Mouse (Mus musculus) heart, embryonic 16.5 days (tissue): Measurements from ENCODE around the gene Hist1h3b. TPM values are rescaled to one million over a fixed set of nuclear protein-coding genes. Genes with fewer than 3 reads are reported as not detected.
A peak's percentile ranks its signal among the peaks of the same experiment; 100 is the strongest.
"Not testable (repeated sequence)": the region's sequence is repeated elsewhere in the genome, so short reads cannot be mapped to it uniquely, and the experiment has no call there.

Source experiments
- ATAC-seq: fragments of 200-750 bp; cut with Nextera tagmentation; replicated peaks from 2 replicates; pipeline ENCODE4 v1.8.0; 2017; ENCODE audit warnings: moderate number of reproducible peaks; ENCODE audit not compliant: insufficient read depth, low FRiP score; ENCODE audit errors: extremely low read depth
- H3K27ac ChIP-seq: fragments of 300-500 bp; sonication (generic); 2 replicates; pipeline ENCODE4 v1.5.1; 2014; ENCODE audit warnings: mild to moderate bottlenecking, low read length, control low read depth, moderate library complexity
- H3K27me3 ChIP-seq: fragments of 300-500 bp; sonication (generic); 2 replicates; pipeline ENCODE4 v1.6.1; 2014; ENCODE audit warnings: low read length, mixed read lengths; ENCODE audit not compliant: control insufficient read depth, insufficient read depth
- H3K36me3 ChIP-seq: fragments of 300-500 bp; sonication (generic); 2 replicates; pipeline ENCODE4 v1.6.1; 2014; ENCODE audit not compliant: control insufficient read depth, insufficient read depth
- H3K4me1 ChIP-seq: fragments of 300-500 bp; sonication (generic); 2 replicates; pipeline ENCODE4 v1.6.1; 2014; ENCODE audit warnings: low read length, mixed read lengths; ENCODE audit not compliant: control insufficient read depth, insufficient read depth
- H3K4me2 ChIP-seq: fragments of 300-500 bp; sonication (generic); 2 replicates; pipeline ENCODE4 v1.6.1; 2014; ENCODE audit warnings: low read depth, mild to moderate bottlenecking, control low read depth, low read length
- H3K4me3 ChIP-seq: fragments of 300-500 bp; sonication (generic); 2 replicates; pipeline ENCODE4 v1.5.1; 2014; ENCODE audit warnings: mild to moderate bottlenecking, control low read depth, low read length
- H3K9ac ChIP-seq: fragments of 300-500 bp; sonication (generic); 2 replicates; pipeline ENCODE4 v1.6.1; 2014; ENCODE audit warnings: low read length, control low read depth
- H3K9me3 ChIP-seq: fragments of 300-500 bp; sonication (generic); replicated peaks from 2 replicates; pipeline ENCODE4 v1.6.1; 2016; ENCODE audit warnings: low read length; ENCODE audit not compliant: control insufficient read depth
- WGBS: fragments of 180-500 bp; shearing (Covaris S2); extraction: QIAGEN DNeasy Blood & Tissue Kit; methylation state at CpG from one replicate; pipeline ENCODE4 v1.1.7; 2014; 5-methylcytosine and 5-hydroxymethylcytosine counted together
- polyA plus RNA-seq: library from polyadenylated mRNA; unstranded; fragments of >200 nt; fragmentation: Nextera tagmentation; extraction: Ambion mirVana; gene quantifications from 2 replicates; pipeline ENCODE4 v1.2.1, GENCODE M21; 2015

Gene Hist1h3b
- 3.2 and 5.0 TPM in 2 replicates for polyA plus RNA-seq

DNA sequence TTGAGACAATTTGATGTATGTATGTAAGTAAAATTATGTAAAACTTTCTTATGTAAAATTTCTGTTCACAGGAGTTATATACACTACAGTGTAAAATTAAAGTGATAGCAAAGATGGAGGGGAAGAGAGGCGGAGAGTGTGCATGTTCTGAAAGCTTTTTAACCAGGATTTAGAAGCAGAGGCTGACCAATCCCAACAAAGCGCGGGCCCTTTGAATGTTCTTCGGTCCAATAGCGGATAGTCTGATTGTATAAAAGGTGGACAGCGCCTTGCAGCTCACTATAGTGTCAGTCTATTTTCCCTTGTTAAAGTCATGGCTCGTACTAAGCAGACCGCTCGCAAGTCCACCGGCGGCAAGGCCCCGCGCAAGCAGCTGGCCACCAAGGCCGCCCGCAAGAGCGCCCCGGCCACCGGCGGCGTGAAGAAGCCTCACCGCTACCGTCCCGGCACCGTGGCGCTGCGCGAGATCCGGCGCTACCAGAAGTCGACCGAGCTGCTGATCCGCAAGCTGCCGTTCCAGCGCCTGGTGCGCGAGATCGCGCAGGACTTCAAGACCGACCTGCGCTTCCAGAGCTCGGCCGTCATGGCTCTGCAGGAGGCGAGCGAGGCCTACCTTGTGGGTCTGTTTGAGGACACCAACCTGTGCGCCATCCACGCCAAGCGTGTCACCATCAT lies at the start of gene Hist1h3b:
TSS of gene Hist1h3b (plus strand) at position 201 of the 675 bp plus-strand sequence.
- Histone ChIP-seq H3K4me2 (peak within 1 kb of the TSS; percentile 76), H3K27ac (peak within 1 kb of the TSS; percentile 94), H3K9ac (peak within 1 kb of the TSS; percentile 75), H3K4me3 (peak within 1 kb of the TSS; percentile 53), H3K4me1 (peaks cover 12% of the 10 kb centered on the region)
- not testable (repeated sequence) for H3K36me3 ChIP-seq, H3K27me3 ChIP-seq, H3K9me3 ChIP-seq
- 1% methylated on average over 17 of the region's 47 CpGs for whole genome bisulfite sequencing
- peak; percentile 82 for ATAC-seq

DNA sequence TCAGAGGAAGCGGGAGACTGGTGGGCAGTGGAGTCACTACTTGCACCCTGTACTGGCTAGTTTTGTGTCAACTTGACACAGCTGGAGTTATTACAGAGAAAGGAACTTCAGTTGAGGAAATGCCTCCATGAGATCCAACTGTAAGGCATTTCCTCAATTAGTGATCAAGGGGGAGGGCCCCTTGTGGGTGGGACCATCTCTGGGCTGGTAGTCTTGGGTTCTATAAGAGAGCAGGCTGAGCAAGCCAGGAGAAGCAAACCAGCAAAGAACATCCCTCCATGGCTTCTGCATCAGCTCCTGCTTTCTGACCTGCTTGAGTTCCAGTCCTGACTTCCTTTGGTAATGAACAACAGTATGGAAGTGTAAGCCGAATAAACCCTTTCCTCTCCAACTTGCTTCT lies 49.3 kb upstream of the Hist1h3b start:
- H3K9me3 ChIP-seq, H3K4me2 ChIP-seq, H3K27me3 ChIP-seq, ATAC-seq, H3K4me1 ChIP-seq, H3K36me3 ChIP-seq, H3K27ac ChIP-seq, H3K4me3 ChIP-seq, H3K9ac ChIP-seq: not testable (repeated sequence)
- WGBS, result 82% methylated on average over 2 of the region's 2 CpGs

DNA sequence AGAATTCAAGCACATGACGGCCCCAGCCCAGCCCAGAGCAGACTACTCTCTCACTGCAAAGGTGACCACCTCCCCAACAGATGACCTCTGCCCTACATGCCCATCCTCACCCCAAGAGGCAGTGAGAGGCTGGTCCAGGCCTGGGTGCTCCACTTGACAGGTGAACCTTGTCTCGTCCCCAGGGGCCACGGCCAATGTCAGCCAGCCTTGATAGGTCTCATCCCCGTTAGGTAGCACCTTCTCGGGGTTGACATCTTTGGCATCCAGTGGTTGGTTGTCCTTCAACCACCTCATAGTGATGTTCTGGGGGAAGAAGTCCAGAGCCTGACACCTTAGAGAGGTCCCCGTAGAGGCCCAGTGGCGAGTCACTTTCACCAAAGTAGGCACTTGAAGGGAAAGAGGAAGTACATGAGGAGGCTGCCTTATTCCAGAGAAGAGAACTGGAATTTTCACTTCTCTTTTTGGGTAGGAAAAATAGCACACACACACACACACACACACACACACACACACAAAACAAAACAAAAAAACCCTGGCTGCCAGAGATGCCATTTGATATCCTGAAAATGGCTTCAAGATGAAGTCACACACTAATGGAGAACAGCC lies 46.2 kb upstream of the Hist1h3b start:
- Histone ChIP-seq H3K4me3 (no peak overlapping the region), H3K9ac (no peak overlapping the region), H3K36me3 (no peaks in the 10 kb centered on the region), H3K27ac (no peak overlapping the region), H3K27me3 (no peaks in the 10 kb centered on the region), H3K4me2 (no peak overlapping the region), H3K4me1 (peaks cover 12% of the 10 kb centered on the region), H3K9me3 (no peaks in the 10 kb centered on the region)
- 89% methylated on average over 7 of the region's 7 CpGs for WGBS
- ATAC-seq, result no peak

DNA sequence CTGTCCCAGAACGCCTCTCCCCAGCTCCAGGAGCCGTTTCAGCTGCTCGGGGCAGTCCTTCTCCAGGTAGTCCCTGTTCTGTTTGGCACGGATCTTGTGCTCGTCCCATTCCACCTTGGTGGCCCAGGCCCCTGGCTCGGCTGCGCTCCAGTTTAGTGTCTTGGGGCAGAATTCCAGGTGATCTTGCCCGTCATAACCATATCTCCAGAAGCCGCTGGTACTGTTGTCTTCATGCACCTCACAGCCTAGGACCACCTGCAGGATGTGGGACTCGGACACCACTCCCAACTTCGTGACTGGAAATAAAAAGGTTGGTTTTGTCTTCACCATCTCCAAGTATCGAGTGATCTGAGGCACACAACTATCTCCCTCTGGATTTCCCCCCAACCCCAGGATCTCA lies 45.3 kb upstream of the Hist1h3b start:
- ATAC-seq, result no peak
- Histone ChIP-seq H3K4me3 (no peak overlapping the region), H3K4me1 (peaks cover 12% of the 10 kb centered on the region), H3K36me3 (no peaks in the 10 kb centered on the region), H3K27ac (no peak overlapping the region), H3K4me2 (no peak overlapping the region), H3K9me3 (no peaks in the 10 kb centered on the region), H3K27me3 (no peaks in the 10 kb centered on the region), H3K9ac (no peak overlapping the region)
- WGBS, result 93% methylated on average over 12 of the region's 12 CpGs

DNA sequence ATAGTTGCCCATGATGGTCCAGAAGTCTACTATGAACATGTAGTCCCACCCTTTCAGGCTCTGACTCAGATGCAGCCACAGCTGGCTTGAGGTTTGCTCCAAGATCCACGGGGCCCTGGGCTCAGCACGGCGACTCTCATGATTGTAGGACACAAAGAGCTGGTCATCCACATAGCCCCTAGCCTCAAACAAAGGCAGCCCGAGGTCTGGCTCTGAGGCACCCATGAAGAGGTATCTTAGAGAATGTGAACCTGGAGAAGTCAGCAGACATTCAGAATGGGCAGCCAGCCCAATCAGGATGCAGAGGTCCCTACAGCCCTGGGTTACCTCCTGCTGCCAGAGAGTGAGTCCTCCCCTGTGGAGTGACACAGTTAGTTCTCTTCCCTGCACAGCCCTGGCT lies 44.0 kb upstream of the Hist1h3b start:
- H3K9me3 ChIP-seq, result no peaks in the 10 kb centered on the region
- no peak overlapping the region; the same call in 1 of the 2 replicates for H3K27ac ChIP-seq
- ATAC-seq, result no peak
- WGBS, result 75% methylated on average over 4 of the region's 4 CpGs
- no peak overlapping the region for H3K4me3 ChIP-seq
- peaks cover 12% of the 10 kb centered on the region for H3K4me1 ChIP-seq
- H3K9ac ChIP-seq, result no peak overlapping the region
- H3K36me3 ChIP-seq, result no peaks in the 10 kb centered on the region
- H3K27me3 ChIP-seq, result no peaks in the 10 kb centered on the region
- H3K4me2 ChIP-seq, result no peak overlapping the region

DNA sequence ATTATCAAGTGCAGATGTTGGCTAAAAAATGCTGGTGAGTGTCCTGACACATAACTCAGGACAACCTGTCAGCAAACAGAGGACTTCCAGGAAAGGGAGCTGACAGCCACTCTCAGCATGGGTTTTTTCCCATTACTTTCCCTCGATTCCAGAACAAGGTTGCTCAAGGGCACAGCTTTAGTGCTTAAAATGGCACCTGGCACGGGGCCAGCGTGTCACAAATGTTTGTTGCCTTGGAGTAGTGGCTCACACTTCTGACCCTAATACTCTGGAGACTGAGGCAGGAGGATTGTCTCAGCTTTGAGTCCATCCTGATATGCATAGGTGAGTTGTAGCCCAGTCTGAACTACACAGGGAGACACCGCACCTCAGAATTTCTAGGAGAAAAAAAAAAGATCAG lies 43.4 kb upstream of the Hist1h3b start:
- WGBS, result 50% methylated on average over 4 of the region's 4 CpGs
- Histone ChIP-seq H3K4me1 (peaks cover 12% of the 10 kb centered on the region), H3K36me3 (no peaks in the 10 kb centered on the region), H3K9me3 (no peaks in the 10 kb centered on the region), H3K4me3 (no peak overlapping the region), H3K27ac (no peak overlapping the region; the same call in 1 of the 2 replicates), H3K27me3 (no peaks in the 10 kb centered on the region), H3K4me2 (no peak overlapping the region), H3K9ac (no peak overlapping the region)
- ATAC-seq, result no peak

DNA sequence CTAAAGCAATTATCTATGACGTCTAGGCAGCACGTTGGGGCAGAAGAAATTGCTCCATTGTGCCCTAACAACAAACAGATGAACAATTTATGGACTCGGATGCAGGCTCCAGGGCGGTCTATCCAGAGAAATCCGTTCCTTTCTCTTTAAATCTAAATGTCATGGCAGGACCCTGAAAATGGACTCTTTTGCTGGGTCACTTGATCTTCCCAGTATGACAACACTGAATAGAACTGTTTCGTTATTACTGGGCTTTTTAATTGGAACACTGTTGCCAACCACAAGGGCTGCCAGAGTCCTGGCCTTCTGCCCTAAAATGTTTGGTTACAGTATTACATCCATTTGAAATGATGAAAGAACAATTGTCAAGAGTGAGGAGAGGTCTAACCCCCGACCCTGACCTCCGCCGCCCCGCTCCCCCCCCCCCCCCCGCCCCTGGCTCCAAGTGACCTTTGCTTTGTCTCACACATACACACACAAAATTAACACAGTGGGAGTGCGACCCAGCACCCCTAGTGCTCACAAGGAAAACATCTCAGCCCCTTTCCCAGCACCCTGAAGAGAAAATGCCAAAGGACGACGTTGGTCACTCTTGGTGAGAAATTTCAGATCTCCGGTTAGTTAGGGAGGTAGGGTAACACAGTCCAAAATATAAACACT lies 42.2 kb upstream of the Hist1h3b start:
- H3K9ac ChIP-seq, result peak overlapping the region; percentile 79
- peak overlapping the region; percentile 91 for H3K4me2 ChIP-seq
- H3K27ac ChIP-seq, result peak overlapping the region; percentile 61
- ATAC-seq, result no peak
- H3K9me3 ChIP-seq, result no peaks in the 10 kb centered on the region
- H3K4me1 ChIP-seq, result peaks cover 12% of the 10 kb centered on the region
- H3K36me3 ChIP-seq, result no peaks in the 10 kb centered on the region
- H3K4me3 ChIP-seq, result peak overlapping the region; percentile 65
- H3K27me3 ChIP-seq, result no peaks in the 10 kb centered on the region
- WGBS, result 32% methylated on average over 15 of the region's 15 CpGs

DNA sequence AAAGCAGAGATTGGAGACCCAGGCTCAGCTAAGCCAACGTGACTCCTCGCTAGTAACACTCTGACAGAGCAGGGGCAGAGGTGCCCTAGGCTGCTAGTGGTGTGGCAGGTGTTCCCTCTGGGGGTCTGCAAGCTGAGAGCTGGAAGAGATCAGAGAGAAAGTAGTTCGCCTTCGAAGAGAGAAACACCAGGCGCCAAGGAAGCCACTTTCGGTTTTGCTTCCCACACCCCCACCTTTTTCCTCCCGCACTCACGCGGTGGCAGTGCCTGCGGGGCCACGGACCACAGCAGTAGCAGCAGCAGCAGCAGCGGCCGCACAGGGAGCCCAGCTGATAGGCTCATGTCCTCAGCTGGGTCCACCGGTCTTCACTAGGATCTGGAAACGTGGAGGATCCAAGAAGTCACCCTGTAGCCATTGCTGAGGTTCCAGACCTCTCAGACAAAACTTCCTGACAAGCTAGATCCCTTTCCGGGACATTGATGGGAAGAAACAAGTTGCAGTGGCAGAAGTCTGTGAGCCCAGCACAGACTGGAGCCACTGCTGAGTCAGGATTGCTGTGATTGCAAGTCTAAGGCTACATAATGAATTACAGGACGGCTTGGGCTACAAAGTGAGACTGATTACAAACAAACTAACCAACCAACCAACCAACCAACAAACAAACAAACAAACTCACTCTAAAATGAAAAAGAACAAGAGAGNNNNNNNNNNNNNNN lies 41.5 kb upstream of the Hist1h3b start, which contains the start of gene Hfe:
TSS of gene Hfe (minus strand) at position 481 of the 716 bp plus-strand sequence.
- no peaks in the 10 kb centered on the region for H3K9me3 ChIP-seq
- peak; percentile 61 for ATAC-seq
- peak within 1 kb of the TSS; percentile 65 for H3K4me3 ChIP-seq
- 3% methylated on average over 17 of the region's 17 CpGs for WGBS
- peak within 1 kb of the TSS; percentile 79 for H3K9ac ChIP-seq
- H3K36me3 ChIP-seq, result no peaks in the 10 kb centered on the region
- peak within 1 kb of the TSS; percentile 61 for H3K27ac ChIP-seq
- H3K27me3 ChIP-seq, result no peaks in the 10 kb centered on the region
- H3K4me2 ChIP-seq, result peak within 1 kb of the TSS; percentile 91
- H3K4me1 ChIP-seq, result peaks cover 12% of the 10 kb centered on the region
